Mouse (Mus musculus) liver, embryonic 11.5 days (tissue): Measurements from ENCODE around the gene Lsm7. TPM values are rescaled to one million over a fixed set of nuclear protein-coding genes. Genes with fewer than 3 reads are reported as not detected.
A peak's percentile ranks its signal among the peaks of the same experiment; 100 is the strongest.

Source experiments
- ATAC-seq: fragments of 200-750 bp; cut with Nextera tagmentation; replicated peaks from 2 replicates; pipeline ENCODE4 v1.8.0; 2017; ENCODE audit warnings: moderate number of reproducible peaks, mild to moderate bottlenecking, moderate TSS enrichment, moderate library complexity; ENCODE audit not compliant: low FRiP score
- DNase-seq: peaks from one replicate; pipeline ENCODE4 v3.0.0-alpha.2; 2017; ENCODE audit warnings: low spot score
- H3K27ac ChIP-seq: fragments of 300-500 bp; sonication (generic); 2 replicates; pipeline ENCODE4 v1.5.1; 2014; ENCODE audit warnings: mild to moderate bottlenecking, low read depth, low read length, control low read depth
- H3K27me3 ChIP-seq: fragments of 300-500 bp; sonication (generic); replicated peaks from 2 replicates; pipeline ENCODE4 v1.6.1; 2014; ENCODE audit warnings: low read length, mixed read lengths; ENCODE audit not compliant: control insufficient read depth, insufficient read depth
- H3K36me3 ChIP-seq: fragments of 300-500 bp; sonication (generic); 2 replicates; pipeline ENCODE4 v1.6.1; 2014; ENCODE audit warnings: mild to moderate bottlenecking, low read length, moderate library complexity, mixed read lengths; ENCODE audit not compliant: control insufficient read depth, insufficient read depth
- H3K4me1 ChIP-seq: fragments of 300-500 bp; sonication (generic); replicated peaks from 2 replicates; pipeline ENCODE4 v1.6.1; 2014; ENCODE audit warnings: low read length, mixed read lengths; ENCODE audit not compliant: control insufficient read depth, insufficient read depth
- H3K4me2 ChIP-seq: fragments of 300-500 bp; sonication (generic); 2 replicates; pipeline ENCODE4 v1.6.1; 2014; ENCODE audit warnings: mild to moderate bottlenecking, control low read depth, moderate library complexity
- H3K4me3 ChIP-seq: fragments of 300-500 bp; sonication (generic); 2 replicates; pipeline ENCODE4 v1.5.1; 2014; ENCODE audit warnings: low read depth, low read length, control low read depth
- H3K9ac ChIP-seq: fragments of 300-500 bp; sonication (generic); 2 replicates; pipeline ENCODE4 v1.6.1; 2014; ENCODE audit warnings: low read depth, low read length, control low read depth
- H3K9me3 ChIP-seq: fragments of 300-500 bp; sonication (generic); 2 replicates; pipeline ENCODE4 v1.6.1; 2016; ENCODE audit warnings: low read length, inconsistent platforms, mixed read lengths; ENCODE audit not compliant: control insufficient read depth
- WGBS: fragments of 180-500 bp; shearing (Covaris S2); extraction: QIAGEN DNeasy Blood & Tissue Kit; methylation state at CpG from one replicate; pipeline ENCODE4 v1.1.7; 2014; 5-methylcytosine and 5-hydroxymethylcytosine counted together
- polyA plus RNA-seq: library from polyadenylated mRNA; unstranded; fragments of >200 nt; fragmentation: Nextera tagmentation; extraction: Ambion mirVana; gene quantifications from 2 replicates; pipeline ENCODE4 v1.2.1, GENCODE M21; 2014

The Lsm7 gene
- polyA plus RNA-seq, 1 experiment from 2014 or later: 453 TPM

DNA sequence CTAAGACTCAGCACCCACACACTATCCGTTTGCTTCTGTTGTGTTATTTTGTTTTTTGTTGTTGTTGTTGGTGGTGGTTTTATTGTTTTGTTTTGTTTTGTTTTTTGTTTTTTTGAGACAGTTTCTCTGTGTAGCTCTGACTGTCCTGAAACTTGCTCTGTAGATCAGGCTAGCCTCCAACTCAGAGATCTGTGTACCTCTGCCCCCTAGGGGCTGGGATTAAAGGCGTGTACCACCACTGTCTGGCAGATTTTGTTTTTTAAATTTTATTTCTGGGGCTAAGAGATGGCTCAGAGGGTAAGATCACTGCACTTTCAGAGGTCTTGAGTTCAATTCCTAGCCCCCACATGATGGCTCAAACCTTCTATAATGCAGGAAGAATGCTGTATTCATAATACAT is 25.9 kb upstream of the Lsm7 start:
- Histone ChIP-seq H3K4me1 (peaks cover 13% of the 10 kb centered on the region), H3K27ac (peak overlapping the region; percentile 76), H3K9ac (no peak overlapping the region), H3K4me2 (no peak overlapping the region), H3K4me3 (no peak overlapping the region), H3K36me3 (no peaks in the 10 kb centered on the region), H3K27me3 (peaks cover 1% of the 10 kb centered on the region), H3K9me3 (no peaks in the 10 kb centered on the region)
- no peak for ATAC-seq
- no peak for DNase-seq
- WGBS: 59% methylated on average over 2 of the region's 2 CpGs

DNA sequence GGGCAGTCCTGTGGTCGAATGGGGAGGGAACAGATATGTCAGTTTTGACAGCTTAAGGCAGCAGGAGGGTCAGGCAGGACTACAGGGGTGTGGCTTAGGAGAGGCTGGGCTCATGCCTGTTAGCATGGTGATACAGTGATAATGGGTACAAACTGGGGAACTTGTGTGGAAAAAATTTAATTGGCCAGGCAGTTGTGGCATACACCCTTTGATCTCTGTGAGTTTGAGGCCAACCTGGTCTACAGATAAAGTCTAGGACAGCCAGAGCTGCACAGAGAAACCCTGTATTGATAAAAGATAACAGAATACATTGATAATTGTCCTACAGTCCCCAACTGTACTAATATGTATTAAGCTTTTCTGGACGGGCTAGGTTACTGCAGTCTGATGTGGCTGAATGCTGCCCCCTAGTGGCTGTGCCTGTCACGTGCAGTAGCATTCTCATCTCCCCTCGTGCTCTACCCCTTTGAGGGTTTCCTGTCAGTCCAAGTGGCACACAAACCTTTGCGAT is 25.2 kb upstream of the Lsm7 start:
- Histone ChIP-seq H3K9me3 (no peaks in the 10 kb centered on the region), H3K4me1 (peaks cover 13% of the 10 kb centered on the region), H3K36me3 (no peaks in the 10 kb centered on the region), H3K4me2 (peak overlapping the region; percentile 41), H3K27ac (peak overlapping the region; percentile 76), H3K9ac (peak overlapping the region; percentile 3; the same call in 1 of the 2 replicates), H3K27me3 (no peaks in the 10 kb centered on the region; the same call in 1 of the 2 replicates), H3K4me3 (no peak overlapping the region)
- WGBS: 7% methylated on average over 5 of the region's 5 CpGs
- ATAC-seq (peak; percentile 91), DNase-seq (peak; percentile 75)

DNA sequence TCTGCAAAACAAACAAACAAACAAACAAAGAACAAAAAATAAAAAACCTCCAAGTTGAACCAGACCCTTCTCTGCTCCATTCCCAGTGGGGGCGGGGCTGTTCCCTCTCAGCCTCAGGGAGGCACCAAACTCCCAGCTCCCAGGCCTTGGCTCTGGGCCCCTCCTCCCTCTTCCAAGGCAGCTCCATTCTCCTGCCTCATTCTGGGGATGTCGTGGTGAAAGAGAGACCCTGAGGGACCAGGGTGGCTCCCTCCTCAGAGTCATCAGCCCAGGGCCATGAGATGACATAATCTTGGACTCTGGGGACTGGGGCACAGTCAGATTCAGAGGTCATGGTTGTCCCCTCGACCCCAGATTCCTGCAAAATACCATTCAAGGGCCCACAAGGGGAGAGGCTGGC is 21.6 kb upstream of the Lsm7 start:
- no peak for ATAC-seq
- Histone ChIP-seq H3K27me3 (no peaks in the 10 kb centered on the region; the same call in none of the 2 replicates), H3K4me2 (no peak overlapping the region), H3K4me3 (no peak overlapping the region), H3K9me3 (no peaks in the 10 kb centered on the region), H3K36me3 (no peaks in the 10 kb centered on the region), H3K27ac (no peak overlapping the region), H3K9ac (peak overlapping the region; percentile 48; the same call in 1 of the 2 replicates), H3K4me1 (peaks cover 13% of the 10 kb centered on the region)
- WGBS: 28% methylated on average over 3 of the region's 3 CpGs
- DNase-seq: no peak

DNA sequence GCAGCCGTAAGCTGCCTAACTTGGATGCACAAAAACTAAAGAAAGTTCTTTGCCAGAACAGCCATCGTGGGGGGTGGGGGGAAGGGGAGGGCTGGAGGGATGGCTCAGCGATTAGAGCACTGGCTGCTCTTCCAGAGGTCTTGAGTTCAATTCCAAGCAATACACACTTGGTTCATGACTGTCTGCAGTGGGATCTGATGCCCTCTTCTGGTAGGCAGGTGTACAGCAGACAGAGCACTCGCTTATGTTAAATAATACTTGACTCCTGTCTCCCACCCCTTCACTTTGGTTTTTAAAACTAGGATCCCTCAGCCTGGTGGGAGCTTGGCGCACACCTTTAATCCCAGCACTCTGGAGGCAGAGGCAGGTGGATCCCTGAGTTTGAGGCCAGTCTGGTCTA is 21.0 kb upstream of the Lsm7 start:
- H3K27me3 ChIP-seq: no peaks in the 10 kb centered on the region; the same call in none of the 2 replicates
- ATAC-seq (no peak), DNase-seq (no peak)
- peak overlapping the region; percentile 48; the same call in 1 of the 2 replicates for H3K9ac ChIP-seq
- peaks cover 13% of the 10 kb centered on the region for H3K4me1 ChIP-seq
- H3K4me2 ChIP-seq: no peak overlapping the region
- no peak overlapping the region for H3K4me3 ChIP-seq
- H3K9me3 ChIP-seq: no peaks in the 10 kb centered on the region
- WGBS: 25% methylated on average over 5 of the region's 5 CpGs
- no peak overlapping the region for H3K27ac ChIP-seq
- no peaks in the 10 kb centered on the region for H3K36me3 ChIP-seq

DNA sequence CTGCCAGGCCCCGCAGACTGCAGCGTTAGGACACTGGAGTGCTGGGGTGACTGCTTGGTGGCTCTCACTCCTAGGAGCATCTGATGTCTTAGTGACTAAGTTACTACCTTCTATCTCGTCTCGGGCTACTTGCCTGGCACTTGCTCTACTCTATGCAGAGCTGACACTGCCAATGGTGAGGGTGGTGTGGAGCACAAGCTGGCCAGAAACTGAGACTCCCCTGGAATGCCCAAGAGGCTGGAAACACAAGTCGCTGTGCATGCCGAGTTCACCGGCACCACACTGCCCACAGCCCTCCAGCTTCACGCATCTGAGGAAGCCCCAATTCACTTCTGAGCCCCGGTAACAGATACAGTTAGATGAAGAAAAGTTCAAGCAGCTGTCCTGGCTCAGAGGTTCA is 19.0 kb upstream of the Lsm7 start:
- H3K27me3 ChIP-seq: no peaks in the 10 kb centered on the region; the same call in none of the 2 replicates
- H3K9ac ChIP-seq: no peak overlapping the region
- no peaks in the 10 kb centered on the region for H3K9me3 ChIP-seq
- 74% methylated on average over 9 of the region's 9 CpGs for WGBS
- no peak overlapping the region for H3K4me3 ChIP-seq
- H3K4me1 ChIP-seq: no peaks in the 10 kb centered on the region; the same call in none of the 2 replicates
- no peak for DNase-seq
- no peaks in the 10 kb centered on the region for H3K36me3 ChIP-seq
- no peak overlapping the region for H3K27ac ChIP-seq
- ATAC-seq: no peak
- no peak overlapping the region for H3K4me2 ChIP-seq

DNA sequence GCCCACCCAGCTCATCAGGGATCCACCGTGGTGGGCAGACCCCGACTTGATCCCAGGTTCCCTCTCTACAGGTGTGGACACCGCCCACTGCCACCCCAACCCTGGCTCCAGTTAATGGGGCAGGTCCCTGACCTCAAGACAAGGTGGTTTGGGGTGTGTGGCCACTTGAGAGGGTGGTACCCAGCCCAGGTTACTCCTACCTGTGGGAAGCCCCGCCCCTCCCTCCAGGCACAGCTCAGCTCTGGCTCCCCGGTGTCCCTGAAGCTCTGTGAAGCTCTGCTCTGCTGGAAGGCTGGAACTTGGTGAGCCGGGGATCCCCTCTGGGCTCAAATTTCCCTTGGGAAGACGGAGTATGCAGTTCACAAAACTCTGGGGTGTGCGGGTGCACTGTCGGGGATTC is 16.6 kb upstream of the Lsm7 start, which contains the start of gene Tmprss9:
Tmprss9 (plus strand) TSS at position 268 of the 400 bp plus-strand sequence.
- H3K4me3 ChIP-seq: no peak within 1 kb of the TSS
- no peak within 1 kb of the TSS for H3K27ac ChIP-seq
- H3K9ac ChIP-seq: 0 out of 2 replicates have a peak within 1 kb of the TSS, but pooled peaks have one; percentile 14
- 28% methylated on average over 9 of the region's 9 CpGs for WGBS
- H3K27me3 ChIP-seq: no peaks in the 10 kb centered on the region; the same call in none of the 2 replicates
- no peak for ATAC-seq
- H3K9me3 ChIP-seq: no peaks in the 10 kb centered on the region
- H3K36me3 ChIP-seq: peaks cover 20% of the 10 kb centered on the region; the same call in 1 of the 2 replicates
- no peak within 1 kb of the TSS for H3K4me2 ChIP-seq
- no peak for DNase-seq
- H3K4me1 ChIP-seq: no peaks in the 10 kb centered on the region; the same call in 1 of the 2 replicates

DNA sequence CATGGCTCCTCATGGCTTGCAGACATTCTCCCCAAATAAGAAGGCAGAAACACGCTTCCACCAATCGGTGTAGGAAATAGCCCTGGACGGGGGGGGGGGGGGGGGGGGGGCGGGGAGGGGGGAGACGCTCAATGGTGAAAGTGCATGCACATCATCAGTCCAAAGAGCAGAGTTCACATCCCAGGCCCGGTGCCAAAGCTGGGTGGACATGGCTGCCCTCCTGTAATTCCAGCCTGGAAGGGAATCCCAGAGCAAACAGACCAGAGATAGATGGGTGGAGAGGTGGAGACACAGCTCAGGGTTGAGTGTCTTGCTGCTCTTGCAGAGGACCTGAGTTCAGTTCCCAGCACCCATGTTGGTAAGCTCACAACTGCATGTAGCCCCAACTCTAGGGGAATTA is 16.0 kb upstream of the Lsm7 start:
- ATAC-seq (no peak), DNase-seq (no peak)
- 71% methylated on average over 5 of the region's 6 CpGs for WGBS
- no peak overlapping the region for H3K27ac ChIP-seq
- peaks cover 24% of the 10 kb centered on the region; the same call in 1 of the 2 replicates for H3K36me3 ChIP-seq
- H3K9me3 ChIP-seq: no peaks in the 10 kb centered on the region
- H3K4me1 ChIP-seq: no peaks in the 10 kb centered on the region; the same call in 1 of the 2 replicates
- H3K27me3 ChIP-seq: no peaks in the 10 kb centered on the region; the same call in none of the 2 replicates
- H3K4me2 ChIP-seq: no peak overlapping the region
- no peak overlapping the region for H3K4me3 ChIP-seq
- H3K9ac ChIP-seq: no peak overlapping the region

DNA sequence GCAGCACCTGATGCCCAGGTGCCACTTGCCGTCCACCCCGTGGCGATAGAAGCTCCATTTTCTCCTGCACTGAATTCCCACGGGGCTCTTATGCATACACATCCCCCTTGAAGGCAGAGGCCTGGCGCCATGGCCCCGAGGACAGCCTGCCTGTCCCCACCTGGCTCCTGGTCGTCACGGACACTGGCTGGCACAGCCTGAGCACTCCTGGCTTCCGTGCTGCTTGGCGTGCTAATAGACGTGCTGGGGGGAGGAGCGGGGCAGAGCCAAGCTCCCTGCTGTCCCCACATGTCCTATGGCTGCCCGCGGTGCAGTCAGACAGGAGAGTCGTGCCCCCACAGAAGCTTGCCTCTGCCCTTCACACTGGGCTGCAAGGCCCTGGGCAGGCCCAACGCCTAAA is 9.4 kb upstream of the Lsm7 start:
- Histone ChIP-seq H3K4me2 (no peak overlapping the region), H3K27ac (no peak overlapping the region), H3K9ac (no peak overlapping the region), H3K9me3 (no peaks in the 10 kb centered on the region), H3K4me3 (no peak overlapping the region), H3K36me3 (peaks cover 48% of the 10 kb centered on the region; the same call in 1 of the 2 replicates), H3K27me3 (no peaks in the 10 kb centered on the region), H3K4me1 (peaks cover 20% of the 10 kb centered on the region)
- no peak for DNase-seq
- WGBS: 93% methylated on average over 16 of the region's 16 CpGs
- ATAC-seq: no peak

DNA sequence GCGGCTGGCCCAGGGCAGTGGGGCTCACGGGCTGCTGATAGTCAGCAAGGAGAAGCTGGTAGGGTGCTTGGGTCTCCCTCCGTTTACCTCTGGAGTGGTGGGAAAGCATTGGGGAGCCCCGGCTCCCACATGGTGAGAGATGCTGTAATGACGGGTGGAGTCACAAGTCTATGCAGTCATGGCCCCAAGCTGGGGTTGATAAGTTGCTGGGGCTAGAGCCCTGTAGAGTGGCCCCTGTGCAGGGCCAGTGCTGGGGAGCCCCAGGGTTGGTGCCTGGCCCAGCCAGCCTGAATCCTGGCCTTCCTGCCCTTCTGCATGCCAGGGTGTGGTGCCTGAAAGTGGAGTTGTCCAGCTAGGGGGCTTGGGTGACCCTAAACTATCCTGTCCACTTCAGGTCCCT is 7.3 kb upstream of the Lsm7 start:
- peaks cover 35% of the 10 kb centered on the region; the same call in 1 of the 2 replicates for H3K36me3 ChIP-seq
- peaks cover 38% of the 10 kb centered on the region for H3K4me1 ChIP-seq
- H3K9ac ChIP-seq: 0 out of 2 replicates have a peak overlapping the region, but pooled peaks have one; percentile 27
- H3K27me3 ChIP-seq: no peaks in the 10 kb centered on the region
- no peaks in the 10 kb centered on the region for H3K9me3 ChIP-seq
- peak overlapping the region; percentile 67 for H3K27ac ChIP-seq
- DNase-seq: no peak
- ATAC-seq: peak; percentile 40; the same call in 1 of the 2 replicates
- WGBS: 73% methylated on average over 5 of the region's 5 CpGs
- H3K4me3 ChIP-seq: no peak overlapping the region
- 0 out of 2 replicates have a peak overlapping the region, but pooled peaks have one; percentile 2 for H3K4me2 ChIP-seq
